Mouse (Mus musculus) heart, postnatal 10 days (tissue): Measurements from ENCODE around the gene Ggn. TPM values are rescaled to one million over a fixed set of nuclear protein-coding genes. Genes with fewer than 3 reads are reported as not detected.
"Not testable (repeated sequence)": the region's sequence is repeated elsewhere in the genome, so short reads cannot be mapped to it uniquely, and the experiment has no call there.

Experiments used
- DNase-seq, 2 experiments: peaks; one replicate each; pipeline ENCODE4 v3.0.0; 2021
- intact Hi-C: fragments of 180-260 bp; cut with DNase I; formaldehyde crosslinking; loops from one replicate; pipeline ENCODE4 v1.15.1; 2025
- total RNA-seq, 2 experiments: library from RNA; stranded (reverse); gene quantifications; 2 replicates each; pipeline ENCODE4 v1.2.3; 2021

The Ggn gene
- total RNA-seq, 2 experiments from 2014 or later, result 0.55 to 0.57 TPM

DNA sequence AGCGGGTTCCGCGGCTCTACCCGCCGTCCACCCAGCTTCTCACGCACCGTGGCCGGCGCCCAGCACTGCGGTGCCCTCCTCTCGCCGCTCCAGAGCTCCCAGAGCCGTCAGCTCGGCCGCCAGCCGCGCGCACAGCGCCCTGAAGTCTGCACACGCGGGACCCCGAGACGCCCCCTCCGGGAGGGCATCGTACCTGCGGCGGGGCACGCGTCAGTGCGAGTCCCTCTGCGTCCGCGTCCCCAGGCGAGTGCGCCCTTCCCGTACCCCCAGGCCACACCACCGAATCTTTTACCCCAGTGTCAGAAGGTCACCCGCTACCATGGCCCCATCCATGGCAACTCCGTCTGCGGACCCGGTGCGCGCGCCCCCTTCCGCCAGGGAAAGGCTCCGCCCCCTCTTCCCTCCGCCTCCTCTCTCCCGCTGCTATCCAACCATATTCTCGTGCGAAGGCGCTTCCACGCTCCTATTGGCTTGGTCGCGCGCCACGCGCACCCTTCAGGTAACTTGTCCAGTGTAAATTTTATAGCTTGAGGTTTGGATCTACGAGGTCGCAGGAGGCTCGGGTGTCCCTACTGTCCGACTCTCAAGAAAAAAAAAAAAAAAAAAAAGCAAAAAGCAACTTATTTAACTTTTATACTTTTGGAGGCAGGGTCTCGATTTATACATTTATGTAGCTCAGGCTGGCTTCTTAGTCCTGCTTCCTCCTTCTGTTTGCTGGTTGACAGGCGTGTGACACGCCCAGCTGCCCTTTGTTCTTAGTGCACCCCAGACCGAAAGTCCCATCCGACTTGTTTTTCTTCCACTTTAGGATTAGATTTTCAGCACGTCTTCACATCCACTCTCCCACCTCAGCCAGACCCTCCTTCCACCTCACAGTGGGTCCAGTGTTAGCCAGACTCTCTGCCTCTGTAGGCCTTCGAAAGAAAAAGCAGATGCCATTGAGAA, 13.9 kb upstream of the Ggn start, which contains the start of gene Fam98c:
Gene Fam98c (minus strand): TSS at position 397 of the 945 bp plus-strand sequence.
- intact Hi-C loops, result no loop called here
- DNase-seq, result peak; percentile 86 to 88

DNA sequence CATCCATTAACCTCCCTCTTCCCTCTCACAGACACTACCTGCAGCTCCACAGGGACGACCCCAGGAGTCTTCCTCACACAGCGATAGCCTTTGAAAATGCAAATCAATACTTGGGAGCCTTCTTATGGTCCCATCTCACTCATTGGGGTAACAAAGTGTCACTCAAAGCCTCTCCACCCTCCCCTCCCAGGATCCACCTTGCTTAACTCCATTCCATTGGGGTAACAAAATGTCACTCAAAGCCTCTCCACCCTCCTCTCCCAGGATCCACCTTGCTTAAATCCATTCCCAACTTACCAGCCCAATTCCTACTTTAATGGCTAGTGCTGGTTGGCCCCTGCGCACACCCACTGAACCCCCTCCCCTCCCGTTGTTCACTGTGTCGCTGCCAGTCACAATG, 11.7 kb upstream of the Ggn start:
- no peak for DNase-seq
- intact Hi-C loops, result loop anchor here (2.0 kb wide), 1 partner anchor 21 kb away; no protein-coding TSS in a partner anchor

DNA sequence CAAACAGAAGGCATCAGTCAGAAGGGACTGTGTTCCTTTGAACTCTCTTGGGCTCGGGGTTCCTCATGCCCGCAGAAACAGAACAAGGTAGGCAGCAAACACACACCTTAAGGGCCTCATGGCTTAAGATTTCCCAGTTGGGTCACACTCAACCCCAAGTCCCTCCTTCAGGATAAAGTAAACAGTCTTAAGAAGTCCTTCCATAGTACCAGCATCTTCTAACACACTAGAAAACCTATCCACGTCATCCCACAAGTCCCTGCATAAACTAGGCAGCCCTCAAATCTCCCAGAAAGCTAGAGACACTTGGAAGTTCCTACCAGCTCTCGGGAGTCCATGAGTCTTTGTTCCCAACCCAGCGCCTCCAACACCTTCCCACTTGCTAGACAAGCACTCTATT, 7.7 kb upstream of the Ggn start:
- intact Hi-C loops, result no loop called here

DNA sequence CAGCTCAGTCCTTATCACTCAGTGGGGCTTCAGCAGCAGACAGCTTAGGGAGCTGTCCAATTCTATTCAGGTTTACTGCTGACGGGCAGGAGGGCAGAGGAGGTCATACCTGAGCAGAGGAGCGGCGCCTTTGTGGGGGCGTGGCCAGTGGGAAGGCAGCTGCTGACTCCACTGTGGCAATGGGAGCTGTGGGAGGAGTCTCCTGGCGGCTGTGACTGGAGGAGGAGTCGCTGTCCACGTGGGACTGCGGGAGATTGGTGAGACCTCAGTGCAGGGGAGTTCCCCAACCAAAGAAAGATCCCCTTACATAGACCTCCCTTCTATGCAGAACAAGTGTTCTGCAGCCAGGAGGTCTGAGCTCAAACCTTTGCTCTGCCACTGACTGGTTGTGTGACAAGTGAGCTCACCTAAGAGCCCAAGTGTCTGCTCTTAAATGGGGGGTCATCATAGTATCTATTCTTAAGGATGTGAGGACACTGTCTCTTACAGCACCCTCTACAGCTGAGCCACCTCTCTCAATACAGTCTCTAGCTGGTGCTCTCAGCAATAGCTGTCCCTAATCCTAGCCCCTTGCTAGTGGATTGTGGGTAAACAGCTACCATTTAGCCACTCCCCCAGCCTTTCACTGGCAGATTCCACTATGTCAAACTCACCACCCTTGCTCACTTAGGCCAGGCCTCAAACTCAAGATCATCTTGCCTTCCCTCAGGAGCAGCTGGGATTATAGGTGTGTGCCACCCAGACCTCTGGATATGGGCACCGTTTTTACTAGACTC, 7.1 kb upstream of the Ggn start:
- intact Hi-C loops, result no loop called here
- DNase-seq, result peak in 1 of 2 experiments; percentile 45

More for the DNA sequence above, 7.7 kb upstream of the Ggn start:
- no peak for DNase-seq

DNA sequence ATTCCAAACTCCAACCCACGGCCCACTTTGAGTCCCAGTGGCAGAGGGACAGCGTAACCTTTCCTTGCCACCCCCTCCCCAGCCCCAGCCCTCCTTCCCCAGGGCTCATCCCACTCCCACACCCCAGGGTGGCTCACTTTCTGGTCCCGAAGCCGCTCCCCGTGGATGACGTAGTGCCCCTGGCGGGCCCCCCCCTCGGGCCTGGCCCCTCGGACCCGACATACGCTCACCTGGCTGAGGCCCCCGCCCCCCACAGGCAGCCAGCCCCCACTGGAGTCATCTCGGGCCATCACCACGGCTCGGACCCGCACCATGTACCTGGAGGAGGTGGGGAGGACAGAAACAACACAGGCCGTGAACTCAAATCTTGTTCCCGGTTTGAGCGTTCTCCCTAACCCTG, 2.4 kb upstream of the Ggn start:
- intact Hi-C loops, result loop anchor here (5.0 kb wide), 1 partner anchor 275 kb away; no protein-coding TSS in a partner anchor

DNA sequence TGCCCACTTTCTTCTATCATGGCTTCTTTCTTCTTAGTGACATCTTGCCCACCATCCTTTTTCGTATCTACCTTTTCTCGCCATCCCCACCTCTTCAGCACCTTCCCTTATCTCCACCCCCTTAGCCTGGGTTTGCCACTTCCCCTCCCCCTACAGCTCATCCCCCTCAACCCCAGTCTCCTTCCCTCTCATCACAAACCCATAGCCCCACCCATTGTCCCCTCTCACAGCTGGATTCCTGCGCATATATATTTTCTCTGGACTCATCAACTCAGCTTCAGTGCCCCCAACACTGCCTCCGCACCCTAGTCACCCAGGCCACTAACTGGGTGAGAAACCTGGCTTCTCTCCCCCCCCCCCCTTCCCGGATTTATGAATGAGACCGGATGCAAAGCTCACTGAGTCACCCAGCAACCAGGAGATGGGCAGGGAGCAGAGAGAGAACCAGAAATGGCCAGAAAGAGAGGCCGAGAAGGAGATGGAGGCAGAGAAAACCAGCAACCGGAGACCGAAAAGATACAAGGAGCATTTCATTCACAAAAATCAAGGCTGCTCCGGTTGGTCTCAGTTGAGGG, 1.8 kb upstream of the Ggn start:
- DNase-seq, result no peak
- intact Hi-C loops, result loop anchor here (5.0 kb wide), 1 partner anchor 276 kb away; no protein-coding TSS in a partner anchor

More for the DNA sequence above, 2.4 kb upstream of the Ggn start:
- no peak for DNase-seq

DNA sequence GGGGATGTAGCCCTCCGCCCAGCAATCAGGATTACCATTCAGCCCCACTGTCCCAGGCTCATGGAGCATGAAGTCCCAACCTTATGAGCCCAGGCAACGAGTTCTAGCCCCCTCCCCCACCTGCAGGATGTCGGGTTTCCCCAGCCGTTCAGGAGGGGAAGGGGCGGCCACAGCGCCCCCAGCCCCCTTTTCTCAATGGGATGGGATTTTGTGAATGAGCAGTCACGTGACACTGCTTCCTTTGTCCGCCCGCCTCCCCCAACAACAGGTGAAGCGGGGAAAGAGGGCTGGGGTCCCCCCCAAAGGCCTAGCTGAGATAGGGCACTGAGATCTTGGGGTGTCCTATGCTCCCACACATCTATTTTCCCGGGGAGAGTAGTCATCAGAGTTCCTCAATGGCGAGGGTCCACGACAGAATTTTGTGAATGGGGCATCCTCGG, 1.2 kb upstream of the Ggn start:
- no peak for DNase-seq
- intact Hi-C loops, result loop anchor here (5.0 kb wide), 1 partner anchor 277 kb away; no protein-coding TSS in a partner anchor

DNA sequence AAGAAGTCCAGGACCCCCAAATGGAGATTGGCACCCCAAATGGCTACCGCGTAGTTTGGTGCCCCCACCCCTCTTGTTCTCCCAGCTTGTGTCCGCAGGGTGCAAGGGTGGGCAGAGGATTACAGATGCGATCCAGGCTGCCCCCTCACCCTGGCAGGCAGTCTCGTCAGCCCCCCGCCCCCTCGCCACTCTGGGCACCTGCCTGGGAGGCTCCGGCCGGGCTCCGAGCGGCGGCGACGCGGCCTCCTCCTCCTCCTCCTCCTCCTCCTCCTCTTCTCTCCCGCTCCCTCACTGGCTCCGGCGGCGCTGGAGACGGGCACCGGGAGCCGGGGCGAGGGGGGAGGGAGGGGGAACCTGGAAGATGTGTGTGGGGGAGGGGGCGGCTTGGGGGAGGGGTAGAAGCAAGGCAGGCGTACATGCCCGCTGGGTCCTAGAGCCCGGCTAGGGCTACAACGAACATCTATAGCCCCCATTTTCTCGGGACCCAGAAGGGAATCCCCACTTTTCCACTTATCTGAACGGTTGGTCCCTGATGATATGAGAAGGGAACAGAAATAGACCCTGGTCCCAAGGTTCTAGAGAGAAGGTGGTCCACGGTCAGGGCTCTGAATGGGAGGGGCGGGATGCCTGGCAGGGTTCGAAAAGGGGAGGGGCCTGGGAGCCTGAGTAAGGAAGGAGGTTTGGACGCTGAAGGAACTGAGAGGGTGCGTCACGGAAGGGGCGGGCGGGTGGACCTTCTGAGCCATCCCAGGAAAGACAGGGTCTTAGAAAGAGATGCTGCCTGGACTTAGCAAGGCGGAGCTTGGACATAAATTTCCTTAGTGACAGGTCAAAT, 562 bp upstream of the Ggn start:
- DNase-seq, result peak; percentile 83 to 85
- intact Hi-C loops, result loop anchor here (5.0 kb wide), 1 partner anchor 277 kb away; no protein-coding TSS in a partner anchor

DNA sequence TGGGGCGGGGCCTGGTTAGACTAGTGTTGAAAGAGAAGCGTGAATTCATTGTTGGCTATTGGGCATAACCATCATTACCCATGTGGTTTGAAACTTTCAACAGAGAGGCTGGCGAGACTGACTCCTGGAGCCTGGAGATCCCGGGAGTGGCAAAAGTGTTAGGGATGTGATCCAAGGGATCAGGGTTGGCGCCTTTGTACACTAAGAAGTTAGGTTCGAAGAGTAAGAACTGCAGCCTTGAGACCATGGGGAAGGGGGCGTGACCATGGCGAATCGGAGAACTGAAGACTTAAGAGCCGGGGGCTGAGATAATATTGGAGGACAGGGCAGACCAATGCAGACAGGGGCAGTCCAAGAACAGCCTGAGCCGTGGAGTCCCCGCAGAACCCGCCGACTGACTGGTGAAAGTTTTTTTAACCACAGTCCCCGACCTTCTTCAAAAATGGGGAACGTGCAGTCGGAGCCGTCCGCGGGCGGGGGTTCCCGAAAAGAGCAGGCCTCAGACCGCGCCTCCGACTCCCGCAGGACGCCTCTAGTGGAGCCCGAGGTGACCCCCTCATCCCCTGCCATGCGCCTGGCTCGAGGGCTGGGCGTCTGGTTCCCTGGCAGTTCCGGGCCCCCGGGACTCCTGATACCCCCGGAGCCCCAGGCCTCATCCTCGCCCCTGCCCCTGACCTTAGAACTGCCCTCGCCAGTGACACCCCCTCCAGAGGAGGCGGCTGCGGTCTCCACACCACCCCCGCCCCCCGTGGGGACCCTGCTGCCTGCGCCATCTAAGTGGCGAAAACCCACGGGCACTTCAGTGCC, 948 bp downstream of the Ggn start:
- peak; percentile 30 to 38 for DNase-seq
- intact Hi-C loops, result no loop called here

DNA sequence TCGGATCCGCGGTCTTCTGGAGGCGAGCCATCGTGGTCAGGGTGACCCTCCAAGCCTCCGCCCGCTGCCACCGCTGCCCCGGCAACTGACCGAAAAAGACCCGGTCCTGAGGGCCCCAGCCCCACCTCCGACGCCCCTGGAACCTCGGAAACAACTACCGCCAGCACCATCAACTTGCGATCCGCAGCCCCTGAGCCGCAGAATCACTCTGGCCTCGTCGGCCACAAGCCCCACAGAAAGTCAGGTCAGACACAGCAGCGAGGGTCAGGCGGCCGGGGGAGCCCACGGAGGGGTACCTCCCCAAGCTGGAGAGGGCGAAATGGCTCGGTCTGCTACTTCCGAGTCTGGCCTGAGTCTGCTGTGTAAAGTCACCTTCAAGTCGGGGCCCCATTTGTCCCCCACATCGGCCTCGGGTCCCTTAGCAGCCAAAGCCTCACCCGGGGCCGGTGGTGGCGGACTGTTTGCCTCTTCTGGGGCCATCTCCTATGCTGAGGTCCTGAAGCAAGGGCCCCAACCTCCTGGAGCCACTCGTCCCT, 1.6 kb downstream of the Ggn start:
- intact Hi-C loops, result no loop called here
- DNase-seq, result no peak

DNA sequence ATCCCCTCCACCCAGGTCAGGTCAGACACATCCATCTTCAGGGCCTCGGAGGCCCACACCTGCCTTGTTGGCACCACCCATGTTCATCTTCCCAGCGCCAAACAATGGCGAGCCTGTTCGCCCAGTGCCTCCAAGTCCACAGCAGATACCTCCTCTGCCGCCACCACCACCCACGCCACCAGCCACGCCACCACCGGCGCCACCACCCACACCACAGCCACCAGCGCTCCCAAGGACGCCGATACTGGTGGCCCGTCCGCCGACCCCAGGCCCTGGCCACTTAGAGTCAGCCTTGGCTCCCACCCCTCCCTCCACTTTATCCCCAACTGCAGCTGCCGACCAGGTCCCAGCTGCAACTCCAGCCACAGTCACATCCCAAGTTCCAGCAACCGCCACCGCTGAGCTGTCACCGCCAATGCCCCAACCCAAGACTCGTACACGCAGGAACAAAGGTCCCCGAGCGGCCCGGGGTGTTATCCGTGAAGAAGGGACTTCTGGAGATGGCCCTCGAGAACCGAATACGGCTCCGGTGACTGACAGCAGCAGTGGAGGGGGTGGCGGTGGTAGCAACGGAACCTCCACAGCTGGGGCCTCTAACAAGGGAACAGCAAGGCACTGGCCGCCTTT, 2.5 kb downstream of the Ggn start:
- no peak for DNase-seq
- intact Hi-C loops, result no loop called here

DNA sequence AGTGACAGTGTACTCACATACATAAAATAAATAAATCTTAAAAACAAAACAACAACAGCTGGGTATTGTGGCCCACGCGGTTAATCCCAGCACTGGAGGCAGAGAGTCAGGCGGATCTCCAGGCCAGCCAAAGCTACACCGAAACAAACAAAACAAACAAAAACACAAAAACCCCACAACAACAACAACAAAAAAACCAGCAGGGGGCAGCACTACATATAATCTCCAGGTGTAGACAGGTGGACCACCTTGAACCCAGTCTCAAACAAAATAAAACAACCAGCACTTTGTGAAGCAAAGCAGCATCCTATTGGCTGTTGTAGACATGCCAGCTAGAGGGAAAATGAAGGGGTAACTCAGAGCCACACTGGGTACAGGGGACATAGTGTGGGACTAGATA, 8.1 kb downstream of the Ggn start:
- DNase-seq, result no peak
- intact Hi-C loops, result loop anchor here (2.0 to 5.0 kb wide), 2 partner anchors 19 to 51 kb away; partner anchors contain the start of gene Ryr1

DNA sequence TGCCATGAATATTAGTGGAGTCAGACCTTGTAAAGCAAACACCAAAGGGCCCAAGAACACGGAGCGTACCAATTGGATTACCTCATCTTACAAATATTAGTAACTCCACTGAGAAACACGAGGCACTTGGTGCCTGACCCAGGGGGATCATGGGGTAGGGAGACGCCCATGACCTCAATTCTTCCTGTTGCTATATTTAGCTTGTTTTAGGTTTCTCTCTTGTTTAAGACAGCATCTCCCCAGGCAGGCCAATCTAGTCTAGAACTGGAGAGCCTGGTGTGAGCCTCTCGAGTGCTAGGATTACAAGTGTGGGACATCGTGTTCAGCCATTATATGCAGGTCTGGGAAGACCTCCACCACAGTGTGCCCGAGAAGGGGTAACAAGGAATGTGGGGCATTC, 9.3 kb downstream of the Ggn start:
- peak in 1 of 2 experiments; percentile 17 for DNase-seq
- intact Hi-C loops, result loop anchor here (2.0 to 5.0 kb wide), 2 partner anchors 21 to 52 kb away; partner anchors contain the start of gene Ryr1

DNA sequence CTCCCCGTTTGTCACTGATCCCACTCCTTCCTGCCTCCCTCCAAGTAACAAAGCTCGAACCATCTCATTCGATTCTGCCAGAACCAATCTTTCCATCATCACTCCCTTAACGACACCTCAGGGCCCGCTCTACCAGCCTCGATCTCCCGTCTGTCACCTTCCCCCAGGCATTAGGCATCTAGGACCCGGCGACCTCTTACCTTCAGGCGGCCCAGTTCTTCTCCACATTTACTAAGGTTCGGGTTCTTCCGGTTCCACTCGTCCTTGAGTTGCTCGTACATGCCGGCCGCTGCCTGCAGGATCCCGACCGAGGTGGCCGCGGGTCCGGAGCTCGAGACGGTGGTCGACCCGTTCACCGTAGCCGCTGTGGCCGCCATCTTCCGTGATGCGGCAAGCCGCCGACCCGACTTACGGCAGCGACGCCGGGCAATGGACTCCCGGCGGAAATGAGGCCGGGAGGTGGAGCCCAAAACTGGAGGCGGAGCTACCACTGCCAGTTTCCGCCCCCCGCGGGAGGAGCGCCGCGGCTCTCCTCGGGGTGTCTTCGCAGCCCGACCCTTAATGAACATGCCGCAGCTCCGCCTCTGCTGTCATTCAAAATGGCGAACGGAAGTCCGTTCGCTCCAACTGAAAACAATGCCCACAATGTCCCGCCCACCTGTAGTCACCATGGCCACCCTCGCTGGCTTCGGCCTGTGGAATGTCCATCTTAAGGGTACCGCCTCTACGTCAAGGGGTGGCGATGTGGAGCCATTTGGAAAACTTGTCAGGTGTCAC, 10.3 kb downstream of the Ggn start, which contains the start of gene Psmd8:
Gene Psmd8 (minus strand): TSS at position 625 of the 777 bp plus-strand sequence.
- DNase-seq, result peak; percentile 96 to 98
- intact Hi-C loops, result loop anchor here (2.0 kb wide), 2 partner anchors 59 to 117 kb away; partner anchors contain the start of gene Yif1b

DNA sequence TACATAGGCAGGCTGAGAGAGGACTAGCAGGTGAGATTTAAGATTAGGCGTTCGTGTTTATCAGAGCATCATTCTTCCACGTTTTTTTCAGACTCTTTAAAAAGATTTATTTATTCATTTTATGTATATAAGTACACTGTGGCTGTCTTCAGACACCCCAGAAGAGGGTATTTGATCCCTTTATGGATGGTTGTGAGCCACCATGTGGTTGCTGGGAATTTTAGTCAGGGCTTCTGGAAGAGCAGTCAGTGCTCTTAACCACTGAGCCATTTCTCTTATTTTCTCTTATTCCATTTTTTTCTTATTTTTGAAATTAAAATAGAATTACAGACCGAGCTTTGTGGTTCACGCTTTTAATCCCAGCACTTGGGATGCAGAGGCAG, 10.8 kb downstream of the Ggn start:
- no peak for DNase-seq
- intact Hi-C loops, result loop anchor here (2.0 kb wide), 2 partner anchors 58 to 116 kb away; partner anchors contain the start of gene Yif1b

DNA sequence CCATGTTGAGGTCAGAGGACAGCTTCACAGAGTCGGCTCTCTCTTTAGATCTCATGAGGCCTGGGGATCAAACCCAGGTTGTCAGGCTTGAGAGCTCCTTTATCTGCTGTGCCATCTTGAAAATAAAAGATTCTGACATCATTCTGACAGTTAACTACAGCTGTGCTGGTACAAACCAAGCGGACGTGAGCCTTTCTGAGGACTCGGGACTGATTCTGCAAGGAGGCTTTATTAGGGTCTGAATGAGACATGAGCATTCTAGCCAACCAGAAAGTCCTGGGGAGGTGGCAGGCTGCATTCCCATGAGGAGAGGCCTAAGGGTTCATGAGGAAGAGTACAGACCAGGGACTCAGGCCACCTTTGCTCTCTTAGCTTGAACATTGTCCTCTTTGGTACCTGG, 11.3 kb downstream of the Ggn start:
- intact Hi-C loops, result loop anchor here (2.0 kb wide), 2 partner anchors 57 to 115 kb away; partner anchors contain the start of gene Yif1b
- DNase-seq, result not testable (repeated sequence)

DNA sequence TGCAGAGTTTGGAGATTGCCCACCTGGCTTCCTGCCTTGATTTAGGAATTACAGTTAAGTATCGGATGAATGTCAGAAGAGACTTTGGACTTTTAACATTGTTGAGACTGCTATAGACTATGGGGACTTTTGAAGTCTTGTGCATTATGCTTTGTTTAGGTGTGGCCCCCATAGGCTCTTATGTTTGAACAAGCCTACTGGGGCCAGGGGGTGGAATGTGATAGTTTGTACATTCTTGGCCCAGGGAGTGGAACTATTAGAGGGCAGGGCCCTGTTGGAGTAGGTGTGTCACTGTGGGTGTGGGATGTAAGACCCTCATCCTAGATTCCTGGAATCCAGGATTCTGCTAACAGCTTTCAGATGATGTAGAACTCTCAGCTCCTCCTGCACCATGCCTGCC, 24.2 kb downstream of the Ggn start:
- intact Hi-C loops, result not testable (repeated sequence)

More for the DNA sequence above, 24.2 kb downstream of the Ggn start:
- DNase-seq, result not testable (repeated sequence)
